Mouse (Mus musculus): ENCODE measurements at regions not wholly inside any gene's neighbourhood (a gene's known extent, or its start where the extent isn't known, plus 50 kb on each side); places are given as distances from the start of the nearest gene placed in this dataset.

DNA sequence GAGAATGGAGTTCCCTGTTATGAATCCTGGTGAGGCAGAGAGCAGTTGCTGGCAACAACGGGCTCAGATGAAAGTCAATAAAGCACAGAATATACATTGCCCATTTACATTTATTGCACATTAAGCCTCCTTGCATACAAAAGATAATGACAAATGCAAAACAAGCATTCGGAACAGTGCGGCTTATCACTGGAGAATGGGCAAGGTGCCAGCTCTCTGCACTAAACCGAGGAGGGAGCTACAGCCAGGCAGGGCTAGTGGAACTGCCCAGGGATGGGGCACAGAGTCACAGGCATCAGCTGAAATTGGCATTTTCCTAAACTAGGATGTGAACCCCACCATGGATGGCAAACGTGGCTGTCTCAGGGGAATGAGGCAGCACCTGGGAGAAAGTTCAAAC, 2514.8 kb upstream of the 5930422O12Rik start:
- H3K4me2 ChIP-seq (ENCODE audit: low read length), result no peak overlapping the region
- ATAC-seq, result no peak
- H3K9me3 ChIP-seq (ENCODE audit: control insufficient read depth, low read length), result no peaks in the 10 kb centered on the region
- 24% methylated on average over 5 of the region's 5 CpGs for WGBS
- peaks cover 22% of the 10 kb centered on the region for H3K4me1 ChIP-seq (replicated peaks; ENCODE audit: control insufficient read depth, insufficient read depth, low read length)
- H3K4me3 ChIP-seq (replicated peaks; ENCODE audit: low read length), result no peak overlapping the region
- H3K27me3 ChIP-seq (replicated peaks; ENCODE audit: control insufficient read depth, insufficient read depth, low read length), result no peaks in the 10 kb centered on the region
- H3K27ac ChIP-seq (ENCODE audit: low read length), result no peak overlapping the region
- no peak overlapping the region for H3K9ac ChIP-seq (replicated peaks; ENCODE audit: low read depth, low read length)
- H3K36me3 ChIP-seq (ENCODE audit: control insufficient read depth, insufficient read depth), result no peaks in the 10 kb centered on the region

DNA sequence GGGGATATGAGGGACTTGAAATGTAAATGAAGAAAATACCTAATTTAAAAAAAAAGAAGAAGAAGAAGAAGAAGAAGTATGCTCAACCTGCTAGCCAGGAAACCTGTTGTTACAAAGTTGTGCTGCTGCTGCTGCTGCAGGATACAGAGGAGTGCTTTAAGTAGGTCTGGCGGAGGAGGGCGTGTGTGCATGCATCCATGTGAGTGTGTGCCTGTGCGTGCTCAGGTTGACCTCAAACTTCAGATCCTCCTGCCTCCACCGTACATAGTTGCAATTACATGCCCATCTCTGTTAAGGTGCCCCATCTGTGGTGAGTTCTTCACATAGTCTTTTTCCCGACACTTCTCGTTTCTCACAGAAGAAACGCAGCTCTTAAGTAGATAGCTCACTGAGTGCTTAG, 2513.4 kb upstream of the 5930422O12Rik start:
- H3K4me2 ChIP-seq (ENCODE audit: low read length), result peak overlapping the region; percentile 69
- H3K9ac ChIP-seq (replicated peaks; ENCODE audit: low read depth, low read length), result peak overlapping the region; percentile 53; the same call in 1 of the 2 replicates
- 0 out of 2 replicates have a peak, but pooled peaks cover 3% of the 10 kb centered on the region for H3K27me3 ChIP-seq (replicated peaks; ENCODE audit: control insufficient read depth, insufficient read depth, low read length)
- WGBS, result 53% methylated on average over 7 of the region's 7 CpGs
- no peak overlapping the region for H3K4me3 ChIP-seq (replicated peaks; ENCODE audit: low read length)
- H3K36me3 ChIP-seq (ENCODE audit: control insufficient read depth, insufficient read depth), result no peaks in the 10 kb centered on the region
- H3K27ac ChIP-seq (ENCODE audit: low read length), result peak overlapping the region; percentile 70
- peaks cover 22% of the 10 kb centered on the region for H3K4me1 ChIP-seq (replicated peaks; ENCODE audit: control insufficient read depth, insufficient read depth, low read length)
- no peak for ATAC-seq
- no peaks in the 10 kb centered on the region for H3K9me3 ChIP-seq (ENCODE audit: control insufficient read depth, low read length)

DNA sequence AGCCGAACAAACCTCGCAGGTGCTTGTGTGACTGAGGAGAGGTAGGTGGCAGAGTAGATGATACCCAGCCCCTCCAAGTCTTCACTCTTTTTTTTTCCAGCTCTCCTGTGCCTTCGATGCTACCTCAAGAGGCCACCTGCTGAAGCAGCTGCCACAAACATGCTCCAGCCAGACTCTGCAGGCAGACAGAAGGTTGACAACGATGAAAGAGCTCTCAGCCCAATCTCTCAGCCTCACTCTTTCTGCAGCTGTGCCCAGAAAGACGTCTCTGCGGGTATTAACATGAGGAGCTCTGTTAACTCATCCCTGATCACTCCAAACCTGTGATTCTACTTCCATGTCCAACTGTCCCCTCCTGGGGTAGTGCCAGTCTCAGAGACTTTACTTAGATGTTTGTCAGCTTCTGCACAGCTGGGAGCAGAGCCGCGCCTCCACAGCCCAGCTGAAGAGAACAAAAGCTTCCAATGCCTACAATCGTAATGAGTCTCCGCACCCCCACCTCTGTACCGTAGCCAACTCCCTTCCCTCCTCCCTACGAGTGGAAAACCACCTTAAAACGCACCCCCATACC, 2512.8 kb upstream of the 5930422O12Rik start:
- peak overlapping the region; percentile 69 for H3K4me2 ChIP-seq (ENCODE audit: low read length)
- peak overlapping the region; percentile 70 for H3K27ac ChIP-seq (ENCODE audit: low read length)
- peak overlapping the region; percentile 43 for H3K4me3 ChIP-seq (replicated peaks; ENCODE audit: low read length)
- H3K27me3 ChIP-seq (replicated peaks; ENCODE audit: control insufficient read depth, insufficient read depth, low read length), result 0 out of 2 replicates have a peak, but pooled peaks cover 3% of the 10 kb centered on the region
- H3K4me1 ChIP-seq (replicated peaks; ENCODE audit: control insufficient read depth, insufficient read depth, low read length), result peaks cover 22% of the 10 kb centered on the region
- H3K36me3 ChIP-seq (ENCODE audit: control insufficient read depth, insufficient read depth), result no peaks in the 10 kb centered on the region
- H3K9me3 ChIP-seq (ENCODE audit: control insufficient read depth, low read length), result no peaks in the 10 kb centered on the region
- 4% methylated on average over 13 of the region's 13 CpGs for WGBS
- peak; percentile 88 for ATAC-seq
- peak overlapping the region; percentile 53 for H3K9ac ChIP-seq (replicated peaks; ENCODE audit: low read depth, low read length)

DNA sequence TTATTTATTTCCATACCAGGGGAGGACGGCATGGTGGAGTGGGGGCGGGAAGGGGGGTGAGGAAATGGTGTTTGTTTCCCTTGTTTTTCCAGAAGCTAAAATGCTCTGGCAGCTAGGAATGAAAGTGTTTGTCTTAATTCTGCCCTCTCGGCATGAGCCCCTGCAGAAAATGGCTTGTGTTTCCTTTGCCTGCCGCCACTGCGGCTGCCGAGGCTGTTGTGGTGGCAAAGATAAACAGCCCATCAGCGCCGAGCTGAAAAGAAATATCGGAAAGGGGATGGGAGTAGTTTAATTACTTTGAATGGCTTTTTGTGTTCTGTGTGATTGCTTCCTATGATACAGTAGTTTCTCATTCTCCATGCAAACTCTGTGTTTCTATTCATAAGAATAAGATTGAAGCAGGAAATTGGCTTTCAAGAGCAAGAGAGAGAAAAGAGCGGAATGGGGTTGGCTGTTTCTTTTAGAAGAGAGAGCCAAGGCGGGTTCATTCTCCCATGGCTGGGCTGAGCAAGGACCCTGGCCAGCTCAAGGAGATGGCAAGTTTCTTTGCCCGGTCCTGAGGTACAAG, 2512.2 kb upstream of the 5930422O12Rik start:
- peak; percentile 76 for ATAC-seq
- WGBS, result 1% methylated on average over 12 of the region's 12 CpGs
- Histone ChIP-seq H3K9ac (replicated peaks; ENCODE audit: low read depth, low read length) (peak overlapping the region; percentile 53), H3K9me3 (ENCODE audit: control insufficient read depth, low read length) (no peaks in the 10 kb centered on the region), H3K27me3 (replicated peaks; ENCODE audit: control insufficient read depth, insufficient read depth, low read length) (0 out of 2 replicates have a peak, but pooled peaks cover 3% of the 10 kb centered on the region), H3K4me1 (replicated peaks; ENCODE audit: control insufficient read depth, insufficient read depth, low read length) (peaks cover 22% of the 10 kb centered on the region), H3K4me3 (replicated peaks; ENCODE audit: low read length) (peak overlapping the region; percentile 43), H3K4me2 (ENCODE audit: low read length) (peak overlapping the region; percentile 69), H3K36me3 (ENCODE audit: control insufficient read depth, insufficient read depth) (no peaks in the 10 kb centered on the region), H3K27ac (ENCODE audit: low read length) (peak overlapping the region; percentile 70)

DNA sequence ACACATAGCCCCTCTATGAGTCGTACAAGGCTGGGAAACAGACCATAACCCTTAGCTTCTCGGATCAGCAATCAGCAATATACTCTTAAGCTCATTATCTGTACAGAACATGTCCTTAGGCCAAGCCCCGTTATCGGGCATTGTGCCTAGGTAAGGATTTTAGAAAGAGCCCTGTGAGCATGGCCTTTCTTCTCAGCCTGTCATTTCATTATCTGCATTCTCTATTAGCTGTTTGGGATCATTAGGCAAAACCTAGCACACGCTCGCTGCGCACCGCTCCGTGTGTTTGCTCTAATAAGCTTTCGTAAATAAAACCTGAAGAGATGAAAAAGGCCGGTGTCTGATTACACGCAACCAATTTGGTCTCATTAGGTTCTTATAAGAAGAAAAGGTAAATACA, 2507.1 kb upstream of the 5930422O12Rik start:
- H3K9ac ChIP-seq (replicated peaks; ENCODE audit: low read depth, low read length), result no peak overlapping the region
- H3K27ac ChIP-seq (ENCODE audit: low read length), result no peak overlapping the region
- WGBS, result 32% methylated on average over 12 of the region's 12 CpGs
- no peak overlapping the region for H3K4me2 ChIP-seq (ENCODE audit: low read length)
- H3K4me3 ChIP-seq (replicated peaks; ENCODE audit: low read length), result no peak overlapping the region
- H3K27me3 ChIP-seq (replicated peaks; ENCODE audit: control insufficient read depth, insufficient read depth, low read length), result 0 out of 2 replicates have a peak, but pooled peaks cover 3% of the 10 kb centered on the region
- no peaks in the 10 kb centered on the region for H3K36me3 ChIP-seq (ENCODE audit: control insufficient read depth, insufficient read depth)
- peaks cover 20% of the 10 kb centered on the region for H3K4me1 ChIP-seq (replicated peaks; ENCODE audit: control insufficient read depth, insufficient read depth, low read length)
- no peaks in the 10 kb centered on the region for H3K9me3 ChIP-seq (ENCODE audit: control insufficient read depth, low read length)
- no peak for ATAC-seq

DNA sequence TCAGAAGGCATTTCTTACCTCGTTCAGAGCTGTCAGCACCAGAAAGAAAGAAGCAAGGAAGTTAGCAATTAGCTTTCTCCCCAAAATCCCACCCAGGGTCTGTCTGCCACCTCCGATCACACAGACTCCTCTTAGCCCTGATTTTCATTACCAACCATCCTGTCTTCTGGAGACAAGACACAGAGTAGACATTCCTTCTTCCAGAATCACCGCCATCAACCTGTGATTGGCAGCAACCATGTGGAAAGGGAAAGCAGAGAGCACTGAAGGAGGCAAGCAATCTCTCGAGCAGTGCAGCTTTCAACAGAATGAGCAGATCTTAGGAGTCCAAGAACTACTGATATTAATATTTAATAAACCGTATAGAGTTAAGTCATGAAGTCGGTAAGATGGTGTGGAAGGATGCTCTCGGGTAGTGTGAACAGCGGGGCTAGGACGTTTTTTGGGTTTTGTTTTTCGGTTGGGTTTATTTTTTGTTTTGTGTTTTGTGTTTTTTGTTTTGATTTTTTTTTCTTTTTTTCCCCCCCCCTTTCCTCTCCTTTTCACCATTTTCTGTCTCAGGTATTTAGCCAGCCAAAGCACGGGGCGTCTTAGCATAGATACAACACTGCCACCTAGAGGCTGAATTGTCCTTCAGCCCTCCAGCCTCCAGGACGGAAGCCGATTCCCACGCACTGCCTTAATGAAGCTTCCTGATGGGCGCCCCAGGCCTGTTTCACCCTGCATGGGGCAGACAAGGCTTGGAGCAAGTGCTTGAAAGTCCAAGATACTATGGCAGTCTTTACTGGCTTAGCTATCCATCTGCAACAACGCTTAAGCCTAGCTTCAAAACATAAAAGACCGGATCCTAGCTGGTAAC, 2505.0 kb upstream of the 5930422O12Rik start:
- H3K4me3 ChIP-seq (replicated peaks; ENCODE audit: low read length), result peak overlapping the region; percentile 20; the same call in 1 of the 2 replicates
- ATAC-seq, result peak; percentile 94
- H3K27ac ChIP-seq (ENCODE audit: low read length), result peak overlapping the region; percentile 82
- H3K4me1 ChIP-seq (replicated peaks; ENCODE audit: control insufficient read depth, insufficient read depth, low read length), result peaks cover 16% of the 10 kb centered on the region
- H3K9ac ChIP-seq (replicated peaks; ENCODE audit: low read depth, low read length), result 0 out of 2 replicates have a peak overlapping the region, but pooled peaks have one; percentile 31
- 0 out of 2 replicates have a peak, but pooled peaks cover 3% of the 10 kb centered on the region for H3K27me3 ChIP-seq (replicated peaks; ENCODE audit: control insufficient read depth, insufficient read depth, low read length)
- H3K9me3 ChIP-seq (ENCODE audit: control insufficient read depth, low read length), result no peaks in the 10 kb centered on the region
- peak overlapping the region; percentile 48 for H3K4me2 ChIP-seq (ENCODE audit: low read length)
- 24% methylated on average over 18 of the region's 18 CpGs for WGBS
- no peaks in the 10 kb centered on the region for H3K36me3 ChIP-seq (ENCODE audit: control insufficient read depth, insufficient read depth)

DNA sequence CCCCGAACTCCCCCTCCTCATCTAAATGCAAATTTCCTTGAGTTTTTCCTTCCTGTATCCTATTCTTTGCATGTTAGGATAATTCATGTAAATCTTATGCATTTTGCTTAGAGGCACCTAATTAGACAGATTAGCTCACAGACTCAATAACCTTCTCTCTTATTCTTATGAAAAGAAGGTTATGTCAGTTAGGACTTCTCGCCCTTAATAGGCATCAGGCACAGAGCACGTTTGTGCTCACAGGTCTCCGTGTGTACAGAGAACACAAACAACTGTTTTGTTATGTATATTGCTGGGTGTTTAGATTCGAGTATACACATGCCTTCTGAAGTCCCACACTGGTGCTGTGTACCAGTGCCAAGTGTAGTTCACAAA, 2504.4 kb upstream of the 5930422O12Rik start:
- peak overlapping the region; percentile 48 for H3K4me2 ChIP-seq (ENCODE audit: low read length)
- 3% methylated on average over 5 of the region's 5 CpGs for WGBS
- peak overlapping the region; percentile 82 for H3K27ac ChIP-seq (ENCODE audit: low read length)
- H3K36me3 ChIP-seq (ENCODE audit: control insufficient read depth, insufficient read depth), result no peaks in the 10 kb centered on the region
- no peaks in the 10 kb centered on the region for H3K9me3 ChIP-seq (ENCODE audit: control insufficient read depth, low read length)
- H3K27me3 ChIP-seq (replicated peaks; ENCODE audit: control insufficient read depth, insufficient read depth, low read length), result 0 out of 2 replicates have a peak, but pooled peaks cover 3% of the 10 kb centered on the region
- H3K4me3 ChIP-seq (replicated peaks; ENCODE audit: low read length), result peak overlapping the region; percentile 20; the same call in 1 of the 2 replicates
- ATAC-seq, result peak; percentile 91
- H3K9ac ChIP-seq (replicated peaks; ENCODE audit: low read depth, low read length), result peak overlapping the region; percentile 31; the same call in 1 of the 2 replicates
- H3K4me1 ChIP-seq (replicated peaks; ENCODE audit: control insufficient read depth, insufficient read depth, low read length), result peaks cover 16% of the 10 kb centered on the region

DNA sequence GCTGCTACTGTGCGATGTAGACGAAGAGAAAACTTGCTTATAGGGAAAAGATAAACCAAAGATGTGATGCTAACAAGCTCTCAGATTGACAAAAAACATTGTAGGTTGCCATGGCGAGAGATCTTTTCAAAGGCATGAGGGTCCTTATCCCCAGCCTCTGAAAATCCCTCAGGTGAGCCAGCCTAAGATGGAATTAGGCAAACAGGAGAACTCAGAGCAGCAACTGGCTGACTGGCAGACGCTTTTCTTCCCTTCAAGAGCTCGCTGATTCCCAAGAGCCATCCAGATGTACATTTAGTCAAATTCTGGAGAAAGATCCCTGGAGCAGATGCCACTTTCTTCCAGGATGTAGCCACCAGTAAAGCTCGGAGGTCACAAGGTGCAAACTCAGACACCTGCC, 2503.9 kb upstream of the 5930422O12Rik start:
- H3K4me2 ChIP-seq (ENCODE audit: low read length), result peak overlapping the region; percentile 48
- H3K27ac ChIP-seq (ENCODE audit: low read length), result peak overlapping the region; percentile 82
- H3K27me3 ChIP-seq (replicated peaks; ENCODE audit: control insufficient read depth, insufficient read depth, low read length), result 0 out of 2 replicates have a peak, but pooled peaks cover 2% of the 10 kb centered on the region
- H3K36me3 ChIP-seq (ENCODE audit: control insufficient read depth, insufficient read depth), result no peaks in the 10 kb centered on the region
- H3K9me3 ChIP-seq (ENCODE audit: control insufficient read depth, low read length), result no peaks in the 10 kb centered on the region
- peaks cover 16% of the 10 kb centered on the region for H3K4me1 ChIP-seq (replicated peaks; ENCODE audit: control insufficient read depth, insufficient read depth, low read length)
- H3K9ac ChIP-seq (replicated peaks; ENCODE audit: low read depth, low read length), result peak overlapping the region; percentile 38
- WGBS, result 9% methylated on average over 6 of the region's 6 CpGs
- no peak for ATAC-seq
- H3K4me3 ChIP-seq (replicated peaks; ENCODE audit: low read length), result no peak overlapping the region

DNA sequence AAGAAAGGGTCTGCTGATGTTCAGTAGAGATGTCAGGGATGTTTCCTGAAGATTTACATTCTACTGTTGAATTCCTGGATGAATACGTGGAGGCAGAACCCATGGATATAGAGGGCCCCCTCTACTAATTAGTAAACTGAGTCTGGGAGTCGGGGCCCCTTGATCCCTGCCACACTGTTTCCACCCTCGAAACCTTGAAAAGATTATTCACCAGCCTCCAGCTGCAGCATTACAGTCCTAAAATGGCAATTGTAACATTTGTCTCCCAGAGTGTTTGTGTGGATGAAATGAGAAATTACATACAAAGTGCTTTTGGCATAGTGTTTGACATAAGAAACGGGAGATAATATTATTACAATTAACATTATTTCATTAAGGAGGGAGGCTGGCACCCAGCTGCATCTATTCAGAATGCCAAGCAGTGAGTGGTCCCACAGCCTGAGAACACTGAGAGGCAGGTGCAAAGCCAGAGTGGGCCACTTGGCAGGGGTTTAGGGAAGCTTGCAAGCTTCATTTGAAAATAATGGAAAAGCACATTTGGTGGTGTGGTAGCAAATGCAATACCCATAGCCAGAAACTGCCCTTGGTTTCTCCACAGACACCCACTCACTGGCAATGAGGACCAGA, 2490.9 kb upstream of the 5930422O12Rik start:
- H3K27ac ChIP-seq (ENCODE audit: low read length), result no peak overlapping the region
- H3K4me2 ChIP-seq (ENCODE audit: low read length), result no peak overlapping the region
- H3K27me3 ChIP-seq (replicated peaks; ENCODE audit: control insufficient read depth, insufficient read depth, low read length), result no peaks in the 10 kb centered on the region
- H3K4me3 ChIP-seq (replicated peaks; ENCODE audit: low read length), result no peak overlapping the region
- peak; percentile 86 for ATAC-seq
- H3K9ac ChIP-seq (replicated peaks; ENCODE audit: low read depth, low read length), result no peak overlapping the region
- 47% methylated on average over 4 of the region's 4 CpGs for WGBS
- H3K36me3 ChIP-seq (ENCODE audit: control insufficient read depth, insufficient read depth), result no peaks in the 10 kb centered on the region
- H3K4me1 ChIP-seq (replicated peaks; ENCODE audit: control insufficient read depth, insufficient read depth, low read length), result no peaks in the 10 kb centered on the region
- H3K9me3 ChIP-seq (ENCODE audit: control insufficient read depth, low read length), result no peaks in the 10 kb centered on the region
